Mouse (Mus musculus): ENCODE results near the gene Rfx8. TPM values are rescaled to one million over a fixed set of nuclear protein-coding genes. Genes with fewer than 3 reads are reported as not detected.
A peak's percentile ranks its signal among the peaks of the same experiment; 100 is the strongest.

The Rfx8 gene
- polyA plus RNA-seq, 1 experiment: not detected

GRCm38 (mm10) chr1:39641667-39642066 is 79.1 kb downstream of the Rfx8 start:
- no peak overlapping the region for H3K4me3 ChIP-seq (ENCODE audit: insufficient read depth, low read length)
- no peak for TF ChIP-seq CTCF (IDR thresholded peaks at IDR 0.05; ENCODE audit: borderline replicate concordance, insufficient read depth, low read length)
- no peak for TF ChIP-seq POLR2A (IDR thresholded peaks at IDR 0.05; ENCODE audit: low read depth, low read length)
- no peak overlapping the region for H3K27ac ChIP-seq (ENCODE audit: insufficient read depth, low read length)
- H3K4me1 ChIP-seq (ENCODE audit: control insufficient read depth, insufficient read depth, low read length): no peaks in the 10 kb centered on the region

GRCm38 (mm10) chr1:39637139-39637538 is 83.7 kb downstream of the Rfx8 start:
- no peak overlapping the region for H3K27ac ChIP-seq (ENCODE audit: insufficient read depth, low read length)
- H3K4me1 ChIP-seq (ENCODE audit: control insufficient read depth, insufficient read depth, low read length): no peaks in the 10 kb centered on the region
- no peak overlapping the region for H3K4me3 ChIP-seq (ENCODE audit: insufficient read depth, low read length)
- TF ChIP-seq POLR2A (IDR thresholded peaks at IDR 0.05; ENCODE audit: low read depth, low read length): no peak
- no peak for TF ChIP-seq CTCF (IDR thresholded peaks at IDR 0.05; ENCODE audit: borderline replicate concordance, insufficient read depth, low read length)

- no peaks in the 10 kb centered on the region for H3K4me1 ChIP-seq (ENCODE audit: control insufficient read depth, insufficient read depth, low read length)
- H3K27ac ChIP-seq (ENCODE audit: insufficient read depth, low read length): peak overlapping the region; percentile 17; the same call in 1 of the 2 replicates
- TF ChIP-seq CTCF (IDR thresholded peaks at IDR 0.05; ENCODE audit: borderline replicate concordance, insufficient read depth, low read length) (no peak), POLR2A (IDR thresholded peaks at IDR 0.05; ENCODE audit: low read depth, low read length) (no peak)
- no peak overlapping the region for H3K4me3 ChIP-seq (ENCODE audit: insufficient read depth, low read length)
These were observed 84.1 kb downstream of the Rfx8 start for GRCm38 (mm10) chr1:39636660-39637059.

- Histone ChIP-seq H3K4me1 (ENCODE audit: control insufficient read depth, insufficient read depth, low read length) (no peaks in the 10 kb centered on the region), H3K27ac (ENCODE audit: insufficient read depth, low read length) (peak overlapping the region; percentile 17; the same call in 1 of the 2 replicates), H3K4me3 (ENCODE audit: insufficient read depth, low read length) (no peak overlapping the region)
- TF ChIP-seq CTCF (IDR thresholded peaks at IDR 0.05; ENCODE audit: borderline replicate concordance, insufficient read depth, low read length) (no peak), POLR2A (IDR thresholded peaks at IDR 0.05; ENCODE audit: low read depth, low read length) (no peak)
These were observed 84.6 kb downstream of the Rfx8 start for GRCm38 (mm10) chr1:39636196-39636595.

- H3K4me3 ChIP-seq (ENCODE audit: insufficient read depth, low read length): no peak overlapping the region
- H3K27ac ChIP-seq (ENCODE audit: insufficient read depth, low read length): no peak overlapping the region
- TF ChIP-seq POLR2A (IDR thresholded peaks at IDR 0.05; ENCODE audit: low read depth, low read length) (no peak), CTCF (IDR thresholded peaks at IDR 0.05; ENCODE audit: borderline replicate concordance, insufficient read depth, low read length) (no peak)
These were observed 92.2 kb downstream of the Rfx8 start for GRCm38 (mm10) chr1:39628606-39629005.

GRCm38 (mm10) chr1:39625491-39625890 is 95.3 kb downstream of the Rfx8 start:
- TF ChIP-seq POLR2A (IDR thresholded peaks at IDR 0.05; ENCODE audit: low read depth, low read length): no peak
- TF ChIP-seq CTCF (IDR thresholded peaks at IDR 0.05; ENCODE audit: borderline replicate concordance, insufficient read depth, low read length): no peak
- no peak overlapping the region for H3K27ac ChIP-seq (ENCODE audit: insufficient read depth, low read length)
- H3K4me3 ChIP-seq (ENCODE audit: insufficient read depth, low read length): no peak overlapping the region
- no peaks in the 10 kb centered on the region for H3K4me1 ChIP-seq (ENCODE audit: control insufficient read depth, insufficient read depth, low read length)

More at GRCm38 (mm10) chr1:39628606-39629005, 92.2 kb downstream of the Rfx8 start:
- H3K4me1 ChIP-seq (ENCODE audit: control insufficient read depth, insufficient read depth, low read length): no peaks in the 10 kb centered on the region

- TF ChIP-seq CTCF (IDR thresholded peaks at IDR 0.05; ENCODE audit: borderline replicate concordance, insufficient read depth, low read length): no peak
- TF ChIP-seq POLR2A (IDR thresholded peaks at IDR 0.05; ENCODE audit: low read depth, low read length): no peak
- no peak overlapping the region for H3K27ac ChIP-seq (ENCODE audit: insufficient read depth, low read length)
- no peaks in the 10 kb centered on the region for H3K4me1 ChIP-seq (ENCODE audit: control insufficient read depth, insufficient read depth, low read length)
- H3K4me3 ChIP-seq (ENCODE audit: insufficient read depth, low read length): no peak overlapping the region
These were observed 97.1 kb downstream of the Rfx8 start for GRCm38 (mm10) chr1:39623729-39624128.

GRCm38 (mm10) chr1:39623106-39623505 is 97.7 kb downstream of the Rfx8 start:
- Histone ChIP-seq H3K27ac (ENCODE audit: insufficient read depth, low read length) (no peak overlapping the region), H3K4me3 (ENCODE audit: insufficient read depth, low read length) (no peak overlapping the region), H3K4me1 (ENCODE audit: control insufficient read depth, insufficient read depth, low read length) (no peaks in the 10 kb centered on the region)
- TF ChIP-seq POLR2A (IDR thresholded peaks at IDR 0.05; ENCODE audit: low read depth, low read length): no peak
- TF ChIP-seq CTCF (IDR thresholded peaks at IDR 0.05; ENCODE audit: borderline replicate concordance, insufficient read depth, low read length): no peak

GRCm38 (mm10) chr1:39618524-39618923 is 102.3 kb downstream of the Rfx8 start:
- H3K27ac ChIP-seq (ENCODE audit: insufficient read depth, low read length): no peak overlapping the region
- TF ChIP-seq POLR2A (IDR thresholded peaks at IDR 0.05; ENCODE audit: low read depth, low read length) (no peak), CTCF (IDR thresholded peaks at IDR 0.05; ENCODE audit: borderline replicate concordance, insufficient read depth, low read length) (no peak)
- H3K4me1 ChIP-seq (ENCODE audit: control insufficient read depth, insufficient read depth, low read length): no peaks in the 10 kb centered on the region
- H3K4me3 ChIP-seq (ENCODE audit: insufficient read depth, low read length): no peak overlapping the region

GRCm38 (mm10) chr1:39615526-39615925 is 105.3 kb downstream of the Rfx8 start:
- TF ChIP-seq CTCF (IDR thresholded peaks at IDR 0.05; ENCODE audit: borderline replicate concordance, insufficient read depth, low read length): no peak
- TF ChIP-seq POLR2A (IDR thresholded peaks at IDR 0.05; ENCODE audit: low read depth, low read length): no peak
- Histone ChIP-seq H3K27ac (ENCODE audit: insufficient read depth, low read length) (no peak overlapping the region), H3K4me1 (ENCODE audit: control insufficient read depth, insufficient read depth, low read length) (no peaks in the 10 kb centered on the region), H3K4me3 (ENCODE audit: insufficient read depth, low read length) (no peak overlapping the region)

Other genes starting within 250 kb of the Rfx8 start
- 1.2 and 3.2 TPM in 2 replicates for gene Tbc1d8, start 242.2 kb downstream of the Rfx8 start, polyA plus RNA-seq (2011; ENCODE audit: insufficient read length, low read depth, missing spikeins)
- 47.8 and 48.5 TPM in 2 replicates for gene Cnot11, start 186.0 kb downstream of the Rfx8 start, polyA plus RNA-seq (2011; ENCODE audit: insufficient read length, low read depth, missing spikeins)
- gene Rnf149, start 143.6 kb downstream of the Rfx8 start, polyA plus RNA-seq (2011; ENCODE audit: insufficient read length, low read depth, missing spikeins): 52.6 and 96.4 TPM in 2 replicates
- gene Creg2, start 69.5 kb downstream of the Rfx8 start, polyA plus RNA-seq (2011; ENCODE audit: insufficient read length, low read depth, missing spikeins): not detected in 2 replicates
- not detected in 2 replicates for gene Gm3646, start 84.3 kb upstream of the Rfx8 start, polyA plus RNA-seq (2011; ENCODE audit: insufficient read length, low read depth, missing spikeins)
- gene Map4k4, start 179.9 kb upstream of the Rfx8 start, polyA plus RNA-seq (2011; ENCODE audit: insufficient read length, low read depth, missing spikeins): 259 and 286 TPM in 2 replicates